Comparison of ENCODE assay signal across 7 mouse cellular contexts in the genomic region with DNA sequence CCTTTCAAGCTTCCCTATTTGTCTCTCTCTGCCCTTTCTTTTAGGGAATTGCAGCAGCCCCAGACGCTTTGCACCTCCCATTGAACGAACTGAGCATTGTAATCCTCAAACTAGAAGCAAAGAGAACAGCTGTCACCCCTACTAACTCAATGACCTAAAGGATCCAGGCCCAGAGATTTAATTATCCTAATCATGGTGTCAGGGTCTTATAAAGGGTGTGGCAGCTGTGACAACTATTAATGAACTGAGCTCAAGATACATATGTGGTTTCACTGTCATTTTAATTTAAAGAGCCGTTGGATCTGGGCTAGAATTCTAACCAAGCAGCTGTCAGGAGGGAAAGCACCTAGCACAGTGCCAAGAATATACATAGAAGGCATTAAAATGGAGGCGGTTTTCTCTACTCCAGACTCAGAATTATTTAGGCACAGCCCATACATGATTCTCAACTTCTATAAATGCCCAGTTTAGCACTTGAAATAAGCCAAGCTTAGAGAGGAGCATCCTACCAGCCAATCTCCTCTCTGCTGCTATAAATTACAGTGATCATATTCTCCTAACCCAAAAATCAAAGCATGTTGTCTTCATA. TPM values are rescaled to one million over a fixed set of nuclear protein-coding genes. Genes with fewer than 3 reads are reported as not detected.
DNase-seq lines count a peak whose midpoint lies in the region; ATAC-seq lines count a peak whose summit lies in the region.

No protein-coding gene starts in this region.

- WGBS in lung, embryonic 15.5 days = 27% methylated on average over 4 of the region's 4 CpGs
- WGBS in forebrain, embryonic 11.5 days = 20% methylated on average over 4 of the region's 4 CpGs
- WGBS in limb, embryonic 11.5 days = 24% methylated on average over 4 of the region's 4 CpGs

- H3K9ac ChIP-seq in lung, embryonic 15.5 days = no peak overlapping the region; the same call in 1 of the 2 replicates
- H3K9ac ChIP-seq in forebrain, embryonic 11.5 days (ENCODE audit: low read length) = peak overlapping the region; percentile 24; the same call in 1 of the 2 replicates
- H3K9ac ChIP-seq in limb, embryonic 11.5 days (ENCODE audit: low read length) = no peak overlapping the region; the same call in 1 of the 2 replicates

- H3K9me3 ChIP-seq in lung, embryonic 15.5 days = no peaks in the 10 kb centered on the region
- no peaks in the 10 kb centered on the region for H3K9me3 ChIP-seq in forebrain, embryonic 11.5 days (ENCODE audit: control insufficient read depth, low read length)
- H3K9me3 ChIP-seq in limb, embryonic 11.5 days (ENCODE audit: control insufficient read depth, low read length) = no peaks in the 10 kb centered on the region

- ATAC-seq in lung, embryonic 15.5 days (ENCODE audit: borderline replicate concordance, extremely low read depth, low FRiP score, low TSS enrichment) = no peak
- peak; percentile 23 for ATAC-seq in forebrain, embryonic 11.5 days (replicated peaks; ENCODE audit: low FRiP score)
- ATAC-seq in limb, embryonic 11.5 days (ENCODE audit: insufficient number of reproducible peaks, low FRiP score, low TSS enrichment, low read depth) = no peak

- H3K4me2 ChIP-seq in lung, embryonic 15.5 days = peak overlapping the region; percentile 58
- peak overlapping the region; percentile 73 for H3K4me2 ChIP-seq in forebrain, embryonic 11.5 days (ENCODE audit: low read depth, low read length, severe bottlenecking)
- peak overlapping the region; percentile 89 for H3K4me2 ChIP-seq in limb, embryonic 11.5 days (ENCODE audit: low read depth, severe bottlenecking)

- H3K27me3 ChIP-seq in lung, embryonic 15.5 days = no peaks in the 10 kb centered on the region
- H3K27me3 ChIP-seq in forebrain, embryonic 11.5 days (ENCODE audit: control insufficient read depth, insufficient read depth, low read length) = no peaks in the 10 kb centered on the region
- H3K27me3 ChIP-seq in limb, embryonic 11.5 days (ENCODE audit: control insufficient read depth, insufficient read depth, low read length) = no peaks in the 10 kb centered on the region

- H3K4me1 ChIP-seq in lung, embryonic 15.5 days = peaks cover 13% of the 10 kb centered on the region; the same call in 1 of the 2 replicates
- peaks cover 7% of the 10 kb centered on the region for H3K4me1 ChIP-seq in forebrain, embryonic 11.5 days (replicated peaks; ENCODE audit: control insufficient read depth, insufficient read depth, low read length)
- H3K4me1 ChIP-seq in limb, embryonic 11.5 days (ENCODE audit: control insufficient read depth, insufficient read depth, low read length) = peaks cover 7% of the 10 kb centered on the region; the same call in 1 of the 2 replicates

- no peak for DNase-seq in lung, postnatal 14 days
- DNase-seq in forebrain, embryonic 11.5 days (ENCODE audit: low spot score) = no peak
- DNase-seq in limb, embryonic 11.5 days (ENCODE audit: low spot score) = no peak
- DNase-seq in right cerebral cortex, postnatal 25 days = peak; percentile 25
- no peak for DNase-seq in thymus, postnatal 36 days
- no peak for DNase-seq in layer of hippocampus, adult 11-12 months (ENCODE audit: low spot score)

- peaks cover 25% of the 10 kb centered on the region for H3K36me3 ChIP-seq in lung, embryonic 15.5 days
- peaks cover 6% of the 10 kb centered on the region; the same call in 1 of the 2 replicates for H3K36me3 ChIP-seq in forebrain, embryonic 11.5 days (ENCODE audit: control insufficient read depth, insufficient read depth, low read length)
- H3K36me3 ChIP-seq in limb, embryonic 11.5 days (ENCODE audit: control insufficient read depth, insufficient read depth, low read length) = no peaks in the 10 kb centered on the region; the same call in 1 of the 2 replicates

- H3K4me3 ChIP-seq in lung, embryonic 15.5 days = peak overlapping the region; percentile 80
- peak overlapping the region; percentile 65 for H3K4me3 ChIP-seq in forebrain, embryonic 11.5 days (ENCODE audit: low read depth, low read length)
- peak overlapping the region; percentile 97; the same call in 1 of the 2 replicates for H3K4me3 ChIP-seq in limb, embryonic 11.5 days (ENCODE audit: low read depth, low read length)

- no peak overlapping the region for H3K27ac ChIP-seq in lung, embryonic 15.5 days
- peak overlapping the region; percentile 77; the same call in 1 of the 2 replicates for H3K27ac ChIP-seq in forebrain, embryonic 11.5 days (ENCODE audit: low read depth, low read length)
- H3K27ac ChIP-seq in limb, embryonic 11.5 days (replicated peaks; ENCODE audit: low read depth, low read length) = no peak overlapping the region

RNA-seq across cellular contexts. Expression of a gene that starts 0.8 kb away (rescaled TPM):
- polyA plus RNA-seq in lung, embryonic 15.5 days (2015; fragmentation: Nextera tagmentation; extraction: Ambion mirVana) = 61.6 and 66.8 TPM in 2 replicates
- polyA plus RNA-seq in forebrain, embryonic 11.5 days (2014; fragmentation: Nextera tagmentation; extraction: Ambion mirVana) = 152 and 169 TPM in 2 replicates
- 104 TPM in 2 replicates for polyA plus RNA-seq in limb, embryonic 11.5 days (2014; fragmentation: Nextera tagmentation; extraction: Ambion mirVana)

RNA-seq across cellular contexts. Expression of a gene that starts 17.4 kb away (rescaled TPM):
- polyA plus RNA-seq in lung, embryonic 15.5 days (2015; fragmentation: Nextera tagmentation; extraction: Ambion mirVana) = 3.5 TPM in 2 replicates
- 16.2 and 18.1 TPM in 2 replicates for polyA plus RNA-seq in forebrain, embryonic 11.5 days (2014; fragmentation: Nextera tagmentation; extraction: Ambion mirVana)
- 2.9 and 3.6 TPM in 2 replicates for polyA plus RNA-seq in limb, embryonic 11.5 days (2014; fragmentation: Nextera tagmentation; extraction: Ambion mirVana)
